Mouse (Mus musculus) brain, embryonic 14.5 days (tissue): ENCODE results near the gene Sipa1l2.

Source experiments
- CTCF ChIP-seq: fragments of 200-500 bp; IDR thresholded peaks from 2 replicates; pipeline ENCODE4 v1.5.1; 2012; ENCODE audit warnings: inconsistent platforms, mild to moderate bottlenecking, moderate library complexity, borderline replicate concordance; ENCODE audit not compliant: insufficient read depth, insufficient read length; ENCODE audit errors: extremely low read depth
- POLR2A ChIP-seq: fragments of 200-500 bp; IDR thresholded peaks from 2 replicates; pipeline ENCODE4 v1.6.1; 2012; ENCODE audit warnings: mild to moderate bottlenecking, inconsistent platforms, borderline replicate concordance; ENCODE audit not compliant: poor library complexity, insufficient read depth, insufficient read length, severe bottlenecking; ENCODE audit errors: extremely low read depth

- TF ChIP-seq CTCF = no peak
- no peak for TF ChIP-seq POLR2A
These were observed 77.2 kb downstream of the Sipa1l2 start for GRCm38 (mm10) chr8:125492416-125492815.
